Mouse (Mus musculus): ENCODE data around the gene Capn11.
"Not testable (repeated sequence)": the region's sequence is repeated elsewhere in the genome, so short reads cannot be mapped to it uniquely, and the experiment has no call there.

Gene Capn11

DNA sequence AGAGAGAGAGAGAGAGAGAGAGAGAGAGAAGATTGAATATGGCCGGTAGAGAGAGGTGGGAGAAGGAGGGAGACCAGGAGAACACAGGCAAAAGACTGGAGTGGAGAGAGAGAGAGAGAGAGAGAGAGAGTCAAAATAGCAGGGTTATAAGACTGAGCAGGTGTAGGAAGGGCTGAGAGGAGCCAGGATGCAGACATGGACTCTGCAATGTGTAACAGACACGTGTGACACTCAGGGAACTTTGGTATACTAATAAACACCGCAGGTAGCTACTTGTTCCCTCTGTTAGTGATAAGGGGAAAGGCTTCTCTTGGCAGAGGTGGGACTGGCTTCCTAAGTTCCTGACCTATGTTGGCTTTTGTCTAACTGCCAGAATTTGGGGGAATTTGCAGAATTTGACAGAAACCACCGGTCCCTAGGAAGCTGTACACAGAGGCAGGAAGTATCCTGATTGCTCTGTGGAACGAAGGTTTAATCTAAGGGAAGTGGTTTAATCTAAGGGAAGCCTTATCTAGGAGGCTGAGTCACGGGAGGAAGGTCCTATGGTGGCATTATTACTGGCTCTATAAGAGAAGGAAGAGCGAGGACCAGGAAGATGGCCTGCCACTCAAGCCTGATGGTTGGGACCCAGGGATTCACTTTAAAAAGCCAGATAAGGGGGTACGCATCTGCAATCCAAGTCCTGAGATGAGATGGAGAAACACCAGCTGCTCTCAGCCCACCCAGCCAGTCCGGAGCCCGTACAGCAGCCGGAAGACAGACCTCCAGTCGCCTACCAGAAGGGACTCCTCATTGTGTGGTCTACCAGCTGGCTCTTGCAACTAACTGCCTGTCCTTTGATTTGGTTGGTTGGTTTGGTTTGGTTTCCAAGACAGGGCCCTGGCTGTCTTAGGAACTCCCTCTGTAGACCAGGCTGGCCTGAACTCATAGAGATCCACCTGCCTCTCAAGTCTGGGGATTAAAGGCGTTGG lies 30.0 kb downstream of the Capn11 start:
- DNase-seq (ENCODE audit: low spot score in 2 of 2) = no peak

DNA sequence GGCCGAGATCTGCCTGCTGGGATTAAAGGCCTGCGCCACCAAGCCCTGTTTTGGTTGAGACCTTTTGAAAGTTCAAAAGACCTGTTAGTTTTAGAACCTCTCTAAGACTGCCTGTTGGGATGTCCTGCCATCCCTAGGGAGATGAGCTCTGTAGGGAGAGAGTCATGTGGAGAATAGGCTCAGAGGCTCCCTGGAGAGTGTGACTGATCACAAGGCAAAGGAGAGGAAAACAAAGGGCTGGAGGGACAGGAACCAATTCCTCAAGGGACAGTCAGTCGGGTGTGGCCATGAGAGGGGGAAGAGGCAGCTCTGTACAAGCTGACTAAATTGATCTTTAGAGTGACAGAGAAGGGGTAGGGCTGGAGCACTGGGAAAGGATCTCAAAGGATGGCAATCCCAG lies 31.0 kb downstream of the Capn11 start:
- DNase-seq (ENCODE audit: low spot score in 2 of 2) = no peak

DNA sequence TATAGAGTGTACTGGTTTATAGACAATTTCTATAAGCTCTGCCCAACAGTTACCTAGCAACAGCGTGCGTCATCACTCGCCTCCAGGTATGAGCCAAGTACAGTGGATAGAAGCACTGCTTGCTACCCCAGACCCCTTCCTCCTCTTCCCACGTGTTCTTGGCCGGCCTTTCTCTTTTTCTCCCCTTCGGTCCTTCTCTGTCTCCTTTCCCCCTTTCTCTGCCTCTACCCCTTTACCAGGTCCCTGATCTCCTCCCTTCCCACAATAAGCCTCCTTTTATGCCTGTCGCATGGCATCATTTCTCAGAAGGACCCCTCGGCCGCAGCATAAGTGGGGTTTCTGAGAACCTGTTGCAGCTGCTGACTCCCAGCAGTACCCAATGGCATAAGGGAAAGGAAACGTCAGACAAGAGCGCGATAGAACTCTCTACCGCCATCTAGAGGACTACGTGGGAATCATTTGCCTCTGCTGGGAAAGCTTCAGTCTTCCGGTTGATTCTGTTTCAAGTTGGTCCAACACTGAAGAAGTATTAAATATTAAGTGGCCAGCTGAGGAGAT lies 32.5 kb downstream of the Capn11 start:
- peak; percentile 57 to 85 for DNase-seq (ENCODE audit: low spot score in 2 of 2)

DNA sequence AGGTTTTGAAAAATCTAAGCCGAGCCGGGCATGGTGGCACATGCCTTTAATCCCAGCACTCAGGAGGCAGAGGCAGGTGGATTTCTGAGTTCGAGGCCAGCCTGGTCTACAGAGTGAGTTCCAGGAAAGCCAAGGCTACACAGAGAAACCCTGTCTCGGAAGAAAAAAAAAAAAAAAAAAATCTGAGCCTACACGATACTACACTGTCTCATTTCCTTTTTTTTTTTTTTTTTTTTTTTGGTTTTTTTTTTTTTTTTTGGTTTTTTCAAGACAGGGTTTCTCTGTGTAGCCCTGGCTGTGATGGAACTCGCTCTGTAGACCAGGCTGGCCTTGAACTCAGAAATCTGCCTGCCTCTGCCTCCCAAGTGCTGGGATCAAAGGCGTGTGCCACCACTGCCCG lies 35.7 kb downstream of the Capn11 start:
- DNase-seq (ENCODE audit: low spot score in 2 of 2) = not testable (repeated sequence)

DNA sequence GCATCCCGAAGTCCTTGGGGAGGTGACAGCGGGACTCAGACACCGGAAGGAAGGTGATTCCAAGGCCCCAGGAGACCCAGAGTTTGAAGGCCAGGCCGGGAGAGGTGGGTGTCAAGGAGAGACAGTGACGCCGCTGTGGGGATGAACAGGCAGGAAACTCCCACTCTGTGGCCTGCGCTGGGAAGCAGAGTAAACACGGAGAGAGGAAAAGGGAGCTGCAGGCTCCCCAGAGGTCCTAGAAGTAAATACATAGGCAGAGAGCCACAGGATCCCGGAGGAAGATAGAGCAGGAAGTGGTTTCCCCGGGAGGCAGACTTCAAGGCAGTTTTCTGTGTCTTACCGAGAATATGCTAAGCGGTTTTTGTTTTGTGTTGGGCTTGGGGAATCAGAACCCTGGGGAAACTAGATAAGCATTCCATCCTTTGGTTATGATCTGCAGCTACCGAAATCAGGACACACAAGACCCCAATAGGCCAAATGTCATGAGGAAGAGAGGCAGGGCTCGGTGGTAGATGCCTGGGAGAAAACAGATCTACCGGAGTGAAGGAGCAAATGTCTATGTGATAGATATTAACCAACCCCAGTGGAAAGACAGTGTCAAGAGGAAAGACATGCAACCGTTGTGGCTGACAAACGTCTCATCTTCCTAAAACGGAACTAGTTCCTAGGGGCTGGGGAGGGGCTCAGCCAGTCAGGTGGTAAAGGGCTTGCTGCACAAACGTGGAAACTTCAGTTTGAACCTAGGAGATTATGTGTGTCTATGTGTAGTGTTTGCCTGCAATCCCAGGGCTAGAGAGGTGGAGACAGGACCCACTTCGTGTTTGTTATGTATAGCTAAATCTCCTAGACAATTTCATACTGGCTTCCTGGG lies 39.5 kb downstream of the Capn11 start:
- no peak for DNase-seq (ENCODE audit: low spot score in 2 of 2)

DNA sequence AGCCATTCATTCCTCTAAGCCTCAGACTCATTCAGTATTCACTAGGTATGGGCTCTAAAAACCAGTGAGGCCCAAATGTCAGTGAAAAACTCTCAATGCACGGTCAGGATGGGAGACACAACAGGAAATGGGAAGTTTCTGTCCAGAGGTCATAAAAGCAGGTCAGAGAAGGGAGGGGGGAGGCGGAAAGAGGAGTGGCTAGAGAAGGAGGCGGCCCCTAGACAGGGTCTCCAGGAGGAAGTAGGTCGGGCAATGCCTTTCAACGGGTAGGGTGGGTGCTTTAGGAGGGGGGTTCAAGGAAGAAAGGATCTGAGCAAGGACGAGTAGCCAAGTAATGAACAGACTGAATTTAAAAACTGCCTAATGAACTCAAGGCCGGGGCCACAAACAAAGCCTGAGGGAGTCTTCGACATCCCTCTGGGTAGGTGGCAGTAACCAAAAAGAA lies 40.2 kb downstream of the Capn11 start:
- DNase-seq (ENCODE audit: low spot score in 2 of 2) = no peak

DNA sequence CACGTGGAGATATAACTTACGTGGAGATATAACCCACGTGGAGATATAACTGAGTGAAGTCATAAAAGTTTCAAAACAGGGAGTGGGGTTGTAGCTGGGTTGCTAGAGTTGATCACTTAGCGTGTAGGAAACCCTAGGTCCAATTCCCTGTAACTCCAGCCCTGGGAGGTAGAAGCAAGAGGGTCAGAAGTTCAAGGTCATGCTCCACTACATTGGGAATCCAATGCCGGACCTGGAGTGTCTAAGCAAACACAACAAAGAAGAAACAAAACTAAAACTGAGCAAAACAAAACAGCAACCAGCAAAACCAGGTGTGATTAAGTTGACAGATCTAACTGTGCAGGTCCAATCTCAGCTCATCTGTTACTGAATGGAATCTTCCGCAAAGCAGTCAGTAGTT lies 41.5 kb downstream of the Capn11 start:
- no peak for DNase-seq (ENCODE audit: low spot score in 2 of 2)

DNA sequence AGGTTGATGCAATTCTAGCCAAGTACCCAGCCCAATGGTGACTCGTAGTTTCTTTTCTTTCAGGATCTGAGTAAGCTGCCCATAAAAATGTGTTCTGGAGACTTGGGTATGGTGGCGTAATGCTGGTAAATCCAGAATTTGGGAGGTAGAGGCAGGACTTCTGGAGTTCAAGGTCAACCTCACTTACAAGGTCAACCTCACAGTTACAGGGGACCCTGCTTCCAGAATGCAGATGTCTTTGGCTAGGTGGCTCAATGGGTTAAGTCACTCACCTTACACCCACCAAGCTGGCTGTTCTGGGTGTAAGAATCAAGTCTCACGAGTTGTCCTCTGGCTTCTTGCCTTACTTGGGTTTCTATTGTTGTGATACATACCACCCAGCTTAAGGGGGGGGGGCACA lies 42.4 kb downstream of the Capn11 start:
- DNase-seq (ENCODE audit: low spot score in 2 of 2) = no peak

DNA sequence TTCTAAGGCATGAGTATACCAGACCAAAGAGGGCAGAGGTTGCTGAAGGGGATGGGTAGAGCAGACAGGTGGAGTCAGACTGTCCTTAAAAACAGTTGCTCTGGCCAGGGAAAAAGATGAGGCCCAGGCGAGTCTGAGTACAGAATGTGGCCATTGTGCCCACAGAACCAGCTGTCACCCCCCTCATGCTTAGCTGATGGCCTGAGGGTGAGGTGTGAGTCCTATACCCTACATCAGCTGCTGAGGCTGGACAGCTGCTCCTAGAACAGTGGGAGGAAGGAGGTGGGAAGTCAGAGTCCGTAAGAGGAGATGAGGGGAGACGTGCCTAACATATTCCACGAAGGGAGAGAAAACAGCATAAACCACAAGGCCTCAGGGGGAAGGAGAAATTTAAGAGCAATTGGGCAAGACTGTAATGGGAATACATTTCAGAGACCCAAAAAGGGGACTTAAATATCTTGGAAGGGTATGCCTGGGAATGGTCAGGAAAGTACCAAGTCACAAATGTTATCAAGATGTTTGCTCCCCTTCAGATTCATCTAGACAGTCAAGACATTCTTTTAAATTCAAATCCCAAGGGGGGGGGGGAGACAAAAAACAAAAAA lies 43.0 kb downstream of the Capn11 start:
- DNase-seq (ENCODE audit: low spot score in 2 of 2) = no peak

DNA sequence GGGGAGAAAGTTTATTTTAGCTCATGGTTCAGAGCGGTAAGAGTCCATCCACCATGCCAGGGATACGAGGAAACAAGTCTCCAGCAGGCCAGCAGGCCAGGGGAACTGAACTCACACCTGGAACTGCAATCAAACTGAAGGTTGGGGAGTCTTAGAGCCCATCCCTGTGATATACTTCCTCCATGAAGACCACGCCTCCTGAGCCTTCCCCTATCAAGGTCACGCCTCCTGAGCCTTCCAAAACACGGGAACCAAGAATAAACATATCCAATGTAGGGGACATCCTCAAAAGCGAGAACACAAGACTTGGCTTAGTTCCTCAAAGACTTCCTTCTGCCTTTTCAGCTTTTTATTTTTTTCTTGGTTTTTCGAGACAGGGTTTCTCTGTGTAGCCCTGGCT lies 46.2 kb downstream of the Capn11 start:
- DNase-seq (ENCODE audit: low spot score in 2 of 2) = no peak

DNA sequence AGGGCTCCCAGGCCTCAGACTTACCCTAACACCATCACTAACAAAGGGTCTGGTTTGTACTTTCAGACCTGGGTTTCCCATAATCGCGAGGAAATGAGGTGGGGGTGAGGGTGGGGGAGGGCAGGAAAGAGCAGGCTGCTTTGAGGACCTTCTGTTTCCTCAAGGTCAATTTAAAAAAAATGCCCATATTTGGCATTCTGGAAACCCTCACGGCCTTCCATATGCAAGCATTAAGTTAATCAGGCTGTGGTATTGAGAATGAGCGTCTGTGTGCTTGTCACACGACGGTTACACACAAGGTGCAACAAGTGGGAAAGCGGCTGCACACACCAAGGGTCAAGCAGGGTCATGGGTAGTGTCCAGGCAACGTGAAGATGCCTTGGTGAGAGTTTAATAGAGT lies 47.1 kb downstream of the Capn11 start:
- DNase-seq (ENCODE audit: low spot score in 2 of 2) = no peak

DNA sequence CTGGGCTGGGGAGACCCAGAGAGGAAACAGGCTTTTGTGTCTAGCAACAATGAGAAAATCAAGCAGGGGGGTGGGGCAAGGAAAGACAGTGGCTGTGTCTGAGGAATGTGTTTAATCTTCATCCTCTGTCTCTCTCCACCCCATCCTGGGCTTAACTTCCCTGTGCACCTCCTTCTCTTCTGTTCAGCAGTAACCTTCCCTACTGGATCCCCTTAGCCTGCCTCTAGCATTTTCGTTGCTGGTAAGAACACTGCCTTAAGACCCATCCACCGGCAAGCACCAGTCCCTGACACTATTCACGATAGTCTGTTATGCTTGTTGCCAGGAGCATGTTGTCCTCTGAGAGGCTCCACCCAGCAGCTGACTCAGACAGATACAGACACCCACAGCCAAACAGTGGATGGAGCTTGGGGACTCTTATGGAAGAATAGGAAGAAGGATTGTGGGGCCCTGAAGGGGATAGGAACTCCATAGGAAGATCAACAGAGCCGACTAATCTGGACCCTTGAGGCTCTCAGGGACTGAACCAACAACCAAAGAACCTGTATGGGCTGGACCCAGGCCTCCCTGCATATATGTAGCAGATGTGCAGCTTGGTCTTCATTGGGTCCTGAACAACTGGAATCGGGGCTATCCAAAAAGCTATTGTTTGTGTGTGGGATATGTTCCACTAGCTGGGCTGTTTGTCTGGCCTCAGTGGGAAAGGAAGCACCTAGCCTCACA lies 48.8 kb downstream of the Capn11 start:
- no peak for DNase-seq (ENCODE audit: low spot score in 2 of 2)

DNA sequence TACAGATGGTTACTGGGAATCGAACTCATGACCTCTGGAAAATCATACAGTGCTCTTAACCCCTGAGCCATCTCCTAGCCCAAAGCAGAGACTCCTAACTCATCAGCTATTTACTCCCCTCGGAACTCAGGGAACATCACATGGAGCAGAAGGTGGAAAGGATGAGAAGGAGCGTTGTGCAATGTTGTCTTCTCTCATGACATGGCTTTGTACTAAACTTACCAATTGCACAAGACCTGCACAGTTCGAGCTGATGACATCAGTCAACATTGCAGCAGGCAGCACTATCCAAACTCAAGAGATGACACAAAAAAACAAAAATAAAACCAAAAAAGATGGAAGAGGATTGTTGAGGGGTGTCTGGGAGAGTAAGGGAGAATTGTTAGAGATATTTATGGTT lies 50.7 kb downstream of the Capn11 start:
- no peak for DNase-seq (ENCODE audit: low spot score in 2 of 2)

DNA sequence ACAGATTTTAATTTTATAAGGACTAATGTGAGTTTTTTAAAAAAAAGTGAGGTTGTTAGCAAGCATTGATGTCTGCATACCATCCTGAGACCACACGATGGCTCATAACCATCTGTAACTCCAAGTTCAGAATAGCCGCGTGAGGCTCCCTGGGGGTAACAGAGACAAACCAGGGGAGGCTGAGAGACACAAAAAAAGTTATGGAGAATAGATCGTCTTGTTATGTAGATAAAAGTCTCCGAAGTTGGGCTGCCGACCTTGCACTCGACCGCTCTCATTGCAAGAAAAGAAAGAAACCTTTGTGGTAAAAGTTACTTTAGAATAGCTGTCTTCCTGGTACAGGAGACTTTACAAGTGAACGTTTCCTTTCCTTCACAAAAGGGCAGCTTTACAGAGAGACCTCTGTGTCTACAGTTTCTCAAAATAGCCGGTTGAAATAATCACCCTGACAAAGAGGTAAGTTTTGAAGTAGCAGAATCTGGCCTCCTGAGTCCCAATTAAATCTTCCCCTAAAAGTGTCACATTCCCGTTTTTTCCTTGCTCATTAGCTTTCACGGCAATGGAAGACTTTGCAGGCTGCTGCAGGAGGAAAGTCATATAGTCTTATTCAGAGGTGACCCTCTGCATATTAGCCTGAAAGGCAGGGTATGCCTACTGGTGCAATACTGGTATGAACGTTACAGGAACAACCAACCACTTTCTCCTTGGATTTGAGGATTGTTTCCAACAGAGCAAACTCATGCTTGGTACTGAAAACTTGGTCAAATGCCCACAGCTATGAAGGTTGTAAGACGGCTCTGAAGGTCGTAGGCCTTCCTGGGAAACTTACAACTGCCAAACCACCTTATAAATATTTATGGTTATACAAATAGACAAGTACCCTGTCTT lies 51.9 kb downstream of the Capn11 start:
- no peak for DNase-seq (ENCODE audit: low spot score in 2 of 2)

DNA sequence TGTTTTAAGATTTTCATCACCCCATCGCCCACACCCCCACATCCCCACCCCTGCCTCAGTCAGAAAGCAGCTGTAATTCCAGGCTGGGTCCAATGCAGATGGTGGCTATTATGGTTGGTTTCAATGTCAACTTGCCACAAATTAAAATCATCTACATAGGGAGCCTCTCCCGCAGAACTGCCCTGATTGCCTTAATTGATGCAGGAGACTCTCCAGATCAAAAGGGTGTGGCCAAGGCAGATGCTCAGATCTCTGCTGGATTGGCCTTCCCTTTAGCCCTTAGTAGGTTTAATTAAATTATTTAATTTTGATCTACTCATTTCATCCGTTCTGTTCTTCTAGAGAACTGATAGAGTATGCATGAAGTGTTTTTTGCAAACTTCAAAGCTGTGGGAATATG lies 56.1 kb downstream of the Capn11 start:
- no peak for DNase-seq (ENCODE audit: low spot score in 2 of 2)

DNA sequence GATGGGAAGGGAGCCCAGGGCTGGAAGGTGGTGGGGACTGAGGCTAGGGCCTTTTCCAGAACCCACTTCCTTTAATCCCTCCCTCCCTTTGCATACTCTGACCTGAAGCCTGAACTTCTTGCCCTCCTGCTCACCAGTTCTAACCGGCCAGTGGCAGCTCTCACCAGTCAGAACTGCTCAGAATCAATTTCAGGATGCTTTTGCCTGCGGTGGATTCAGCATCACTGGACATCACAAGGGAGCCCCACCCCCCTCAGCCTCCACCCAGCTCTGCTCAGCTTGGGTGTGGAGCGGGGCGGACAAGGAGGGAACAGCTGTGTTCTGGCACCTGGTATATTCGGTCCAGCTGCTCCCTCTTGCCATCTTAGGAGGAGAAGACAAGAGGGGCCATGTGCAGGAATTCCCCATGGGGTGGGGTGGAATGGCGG lies 57.2 kb downstream of the Capn11 start, which contains the start of gene Mymx:
Mymx (minus strand) TSS at position 226 of the 428 bp plus-strand sequence.
- DNase-seq (ENCODE audit: low spot score in 2 of 2) = no peak

DNA sequence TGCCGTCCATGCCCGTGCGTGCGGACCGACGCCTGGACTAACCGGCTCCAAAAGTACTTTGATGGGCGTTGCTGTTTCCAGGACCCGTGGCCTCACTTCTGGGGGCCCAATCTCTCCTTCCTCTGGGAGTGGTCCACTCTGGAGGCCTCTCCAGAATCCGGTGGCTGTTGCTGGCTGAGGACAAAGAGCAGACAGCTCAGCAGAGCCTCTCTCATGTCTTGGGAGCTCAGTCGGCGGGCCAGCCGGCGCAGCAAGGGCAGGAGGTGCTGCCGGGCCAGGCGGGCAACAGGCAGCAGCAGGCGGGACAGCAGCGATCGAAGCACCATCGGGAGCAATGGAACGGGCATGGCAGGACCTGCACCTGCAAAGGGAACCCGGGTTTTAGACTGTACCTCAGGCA lies 57.8 kb downstream of the Capn11 start:
- DNase-seq (ENCODE audit: low spot score in 2 of 2) = no peak

DNA sequence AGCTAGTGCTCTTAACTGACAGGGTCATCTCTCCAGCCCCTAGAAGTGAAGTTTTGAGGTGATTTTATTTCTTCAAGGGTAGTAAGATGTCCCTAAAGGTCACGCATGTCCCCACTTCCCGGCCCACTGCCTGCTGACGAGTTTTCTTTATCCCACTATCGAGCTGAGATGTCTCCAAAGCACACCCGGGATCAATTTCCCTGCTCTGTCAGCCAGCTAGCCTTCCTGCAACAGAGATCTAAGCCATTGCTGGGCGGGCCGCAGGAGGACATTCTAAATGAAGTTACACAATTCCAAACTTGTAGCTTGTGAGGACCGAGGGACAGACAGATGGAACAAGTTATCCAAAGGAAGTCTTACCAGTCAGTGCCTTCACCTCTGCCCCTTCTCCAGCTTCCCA lies 58.9 kb downstream of the Capn11 start:
- DNase-seq (ENCODE audit: low spot score in 2 of 2) = no peak

DNA sequence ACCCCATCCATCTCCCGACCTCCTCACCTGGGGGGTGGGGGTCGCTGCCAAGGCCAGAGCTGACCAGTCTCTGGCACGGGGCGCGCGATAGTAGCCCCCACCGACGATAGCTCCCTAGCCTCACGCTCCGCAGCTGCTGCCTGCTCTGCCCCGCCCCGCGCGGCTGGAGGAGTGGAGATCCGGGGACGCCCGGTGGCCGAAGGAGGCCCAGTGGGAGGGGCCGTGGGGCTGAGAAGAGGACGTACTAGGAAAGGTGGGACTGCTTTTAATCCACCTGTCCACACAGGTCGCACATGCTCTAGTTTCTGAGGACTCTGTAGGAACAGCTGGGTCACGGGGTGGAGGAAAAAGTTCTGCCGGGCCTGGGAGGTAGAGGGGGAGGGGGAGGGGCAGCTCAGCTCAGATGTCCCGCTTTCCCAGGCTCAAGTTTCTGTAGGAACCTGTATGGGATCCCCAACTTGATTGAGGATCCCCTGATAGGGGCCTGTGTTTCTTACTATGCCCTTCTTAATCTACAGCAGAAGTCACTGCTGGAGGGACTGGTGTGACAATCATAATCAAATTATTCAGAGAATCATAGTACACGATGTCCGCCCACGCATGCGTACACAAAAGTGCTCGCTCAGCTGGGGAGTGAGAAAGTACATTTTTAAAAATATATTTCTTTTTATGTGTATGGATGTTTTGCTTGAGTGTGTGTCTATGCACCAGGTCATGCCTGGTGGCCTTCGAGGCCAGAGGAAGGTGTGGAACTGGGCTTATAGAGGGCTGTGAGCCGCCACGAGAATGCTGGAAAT lies 59.5 kb downstream of the Capn11 start, which contains the start of gene Slc29a1:
Slc29a1 (minus strand) TSS at position 161 of the 797 bp plus-strand sequence.
- no peak for DNase-seq (ENCODE audit: low spot score in 2 of 2)
